Mouse (Mus musculus): ENCODE results near the gene Ghrhr.

DNA sequence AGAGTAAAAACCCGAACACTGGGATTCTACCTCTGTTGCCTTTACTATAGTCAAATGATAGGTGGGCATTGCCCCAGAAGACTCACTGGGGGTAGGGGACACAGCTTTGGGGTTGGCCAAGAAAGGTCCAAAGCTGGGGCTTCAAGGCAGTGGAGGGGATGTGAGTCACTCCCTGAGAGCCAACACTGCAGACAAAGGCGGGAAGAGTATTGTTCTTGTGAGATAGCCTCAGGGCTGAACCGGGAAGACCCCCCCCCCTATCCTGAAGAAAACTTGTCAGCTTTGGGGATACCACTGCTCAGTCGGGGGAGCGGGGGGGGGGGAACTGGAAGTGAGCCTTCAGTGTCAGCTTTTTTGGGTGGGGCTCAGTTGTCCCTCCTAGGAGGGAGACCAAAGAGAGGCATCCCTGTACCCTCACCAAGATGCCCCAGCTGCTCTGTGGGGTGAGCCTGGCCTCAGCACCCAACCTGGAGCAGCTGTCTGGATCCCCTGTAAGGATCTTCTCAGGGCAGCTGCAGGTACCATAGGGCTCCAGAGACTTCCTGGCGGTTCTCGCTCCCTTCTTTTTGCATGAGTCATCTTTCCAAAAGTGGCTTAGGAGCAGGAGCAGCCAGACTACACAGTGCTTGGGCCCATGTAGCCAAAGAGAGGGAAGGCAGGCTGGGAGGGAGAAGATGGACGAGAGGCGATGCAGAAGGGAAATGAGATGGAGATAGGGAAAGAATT lies 31.6 kb upstream of the Ghrhr start:
- TF ChIP-seq CTCF (IDR thresholded peaks at IDR 0.05; ENCODE audit: low read depth) (no peak), EP300 (IDR thresholded peaks at IDR 0.05; ENCODE audit: low read depth) (no peak)

All from heart, postnatal 0 days (tissue).